Mouse (Mus musculus) kidney, embryonic 14.5 days (tissue): Measurements from ENCODE around the gene Tspan4. TPM values are rescaled to one million over a fixed set of nuclear protein-coding genes. Genes with fewer than 3 reads are reported as not detected.

Source experiments
- ATAC-seq: fragments of 200-750 bp; cut with Nextera tagmentation; 2 replicates; pipeline ENCODE4 v1.8.0; 2017; ENCODE audit warnings: moderate number of reproducible peaks, mild to moderate bottlenecking, moderate TSS enrichment, moderate library complexity; ENCODE audit not compliant: low FRiP score, low TSS enrichment
- H3K27ac ChIP-seq: fragments of 300-500 bp; sonication (generic); 2 replicates; pipeline ENCODE4 v1.5.1; 2014; ENCODE audit warnings: low read depth, mild to moderate bottlenecking, low read length, moderate library complexity, mixed read lengths
- H3K27me3 ChIP-seq: fragments of 300-500 bp; sonication (generic); 2 replicates; pipeline ENCODE4 v1.6.1; 2014; ENCODE audit warnings: mild to moderate bottlenecking, low read length; ENCODE audit not compliant: control insufficient read depth, insufficient read depth
- H3K36me3 ChIP-seq: fragments of 300-500 bp; sonication (generic); 2 replicates; pipeline ENCODE4 v1.6.1; 2014; ENCODE audit warnings: low read length, mixed read lengths; ENCODE audit not compliant: control insufficient read depth, insufficient read depth
- H3K4me1 ChIP-seq: fragments of 300-500 bp; sonication (generic); 2 replicates; pipeline ENCODE4 v1.6.1; 2014; ENCODE audit warnings: low read length, mixed read lengths; ENCODE audit not compliant: control insufficient read depth, insufficient read depth
- H3K4me2 ChIP-seq: fragments of 300-500 bp; sonication (generic); replicated peaks from 2 replicates; pipeline ENCODE4 v1.6.1; 2014; ENCODE audit warnings: low read depth, mild to moderate bottlenecking, low read length
- H3K4me3 ChIP-seq: fragments of 300-500 bp; sonication (generic); 2 replicates; pipeline ENCODE4 v1.5.1; 2014; ENCODE audit warnings: mild to moderate bottlenecking, low read length
- H3K9ac ChIP-seq: fragments of 300-500 bp; sonication (generic); 2 replicates; pipeline ENCODE4 v1.6.1; 2014; ENCODE audit warnings: low read depth, mild to moderate bottlenecking, low read length, moderate library complexity
- H3K9me3 ChIP-seq: fragments of 300-500 bp; sonication (generic); 2 replicates; pipeline ENCODE4 v1.6.1; 2016; ENCODE audit warnings: low read length; ENCODE audit not compliant: control insufficient read depth
- WGBS: fragments of 180-500 bp; shearing (Covaris S2); extraction: QIAGEN DNeasy Blood & Tissue Kit; methylation state at CpG from one replicate; pipeline ENCODE4 v1.1.7; 2014; 5-methylcytosine and 5-hydroxymethylcytosine counted together
- polyA plus RNA-seq: library from polyadenylated mRNA; unstranded; fragments of >200 nt; fragmentation: Nextera tagmentation; extraction: Ambion mirVana; gene quantifications from 2 replicates; pipeline ENCODE4 v1.2.1, GENCODE M21; 2014

The Tspan4 gene
- polyA plus RNA-seq, 1 experiment from 2014 or later, result 90.2 TPM

DNA sequence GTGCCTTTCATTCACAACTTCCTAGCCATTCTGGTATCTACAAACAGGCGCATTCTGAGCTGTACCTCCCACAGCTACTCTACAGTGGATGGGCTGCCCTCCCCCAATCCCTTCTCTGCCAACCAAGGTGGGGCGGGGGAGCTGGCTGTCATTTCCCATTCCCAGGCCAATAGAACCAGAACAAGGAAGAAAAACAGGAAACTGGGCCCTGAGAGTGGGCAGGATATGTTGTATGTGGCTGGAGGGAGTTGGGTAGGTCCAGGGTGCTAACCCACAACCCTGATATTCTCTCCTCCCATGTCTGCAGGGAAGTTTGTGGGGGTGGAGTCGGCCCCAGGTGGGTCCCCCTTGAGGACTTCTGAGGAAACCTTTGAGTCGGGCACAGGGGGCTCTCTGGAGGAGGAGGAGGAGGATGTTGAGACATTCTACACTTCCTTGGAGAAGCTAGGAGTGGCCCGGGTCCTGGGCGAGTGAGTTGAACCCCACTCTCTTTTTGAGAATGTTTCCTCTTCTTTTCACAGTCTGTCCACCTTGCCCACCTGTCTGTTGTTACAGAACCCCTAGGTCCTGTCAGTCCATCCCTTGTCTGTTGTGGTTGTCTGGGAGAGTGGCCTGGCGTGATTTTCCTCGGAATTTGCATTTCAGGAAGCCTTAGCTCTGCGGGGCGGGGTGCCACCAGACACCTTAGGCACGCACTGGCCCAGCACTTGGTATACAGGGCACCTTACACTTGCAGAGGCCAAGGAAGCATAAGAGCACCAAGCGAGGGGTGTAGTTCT is 11.0 kb upstream of the Tspan4 start:
- Histone ChIP-seq H3K36me3 (no peaks in the 10 kb centered on the region; the same call in 1 of the 2 replicates), H3K27me3 (peaks cover 51% of the 10 kb centered on the region), H3K4me3 (peak overlapping the region; percentile 18), H3K4me1 (peaks cover 42% of the 10 kb centered on the region), H3K9ac (peak overlapping the region; percentile 42; the same call in 1 of the 2 replicates), H3K9me3 (no peaks in the 10 kb centered on the region), H3K4me2 (peak overlapping the region; percentile 42), H3K27ac (no peak overlapping the region)
- no peak for ATAC-seq
- WGBS, result 28% methylated on average over 12 of the region's 12 CpGs

- Histone ChIP-seq H3K4me3 (peak overlapping the region; percentile 18), H3K27me3 (peaks cover 51% of the 10 kb centered on the region), H3K4me2 (peak overlapping the region; percentile 42), H3K9me3 (no peaks in the 10 kb centered on the region), H3K4me1 (peaks cover 49% of the 10 kb centered on the region), H3K36me3 (peaks cover 5% of the 10 kb centered on the region; the same call in 1 of the 2 replicates), H3K9ac (peak overlapping the region; percentile 42), H3K27ac (no peak overlapping the region)
- WGBS, result 6% methylated on average over 38 of the region's 38 CpGs
- ATAC-seq, result no peak
These were observed 10.3 kb upstream of the Tspan4 start for GRCm38 (mm10) chr7:141464603-141465201.

DNA sequence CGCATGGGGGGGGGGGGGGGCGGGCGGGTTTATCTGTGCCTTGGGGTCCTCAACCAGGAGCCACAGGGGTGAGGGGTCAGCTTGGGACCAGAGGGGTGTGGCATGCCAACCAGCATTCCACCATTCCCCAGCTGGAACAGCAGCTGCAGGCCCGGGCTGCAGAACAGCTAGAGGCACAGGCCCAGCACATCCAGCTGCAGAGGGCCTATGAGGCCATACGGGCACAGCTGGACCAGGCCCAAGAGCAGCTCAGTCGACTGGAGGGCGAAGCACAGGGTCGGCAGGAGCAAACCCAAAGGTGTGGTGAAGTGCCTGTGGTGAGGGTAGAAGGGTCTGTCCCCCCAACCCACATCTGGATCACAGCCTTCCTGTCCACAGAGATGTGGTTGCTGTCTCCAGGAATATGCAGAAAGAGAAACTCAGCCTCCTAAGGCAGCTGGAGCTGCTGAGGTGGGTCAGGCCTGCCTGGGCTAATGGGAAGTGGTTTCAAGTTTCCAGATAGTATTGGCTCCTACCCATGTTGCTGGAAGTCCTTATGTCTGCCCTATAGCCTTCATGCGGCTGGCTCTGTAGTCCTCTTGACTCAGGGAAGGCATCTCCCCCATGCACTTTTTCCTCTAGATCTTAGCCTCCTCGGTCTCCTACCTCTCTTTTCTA is 9.5 kb upstream of the Tspan4 start:
- H3K9ac ChIP-seq, result 0 out of 2 replicates have a peak overlapping the region, but pooled peaks have one; percentile 12

DNA sequence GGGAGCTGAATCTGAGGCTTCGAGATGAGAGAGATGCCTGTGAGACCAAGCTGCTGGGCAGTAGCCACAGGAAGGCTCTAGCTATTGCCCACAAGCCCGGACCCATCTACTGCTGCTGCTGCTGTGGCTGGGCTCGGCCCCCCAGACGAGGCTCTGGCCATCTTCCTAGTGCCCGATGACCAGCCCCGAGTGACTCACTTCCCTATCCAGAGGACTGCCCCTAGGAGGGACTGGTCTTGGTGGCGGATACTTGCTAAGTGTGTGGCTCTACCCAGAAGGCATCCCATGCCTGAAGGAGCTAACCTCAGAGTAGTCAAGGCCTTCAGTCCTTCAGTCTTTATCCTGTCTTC is 9.0 kb upstream of the Tspan4 start:
- H3K36me3 ChIP-seq, result peaks cover 18% of the 10 kb centered on the region
- peaks cover 44% of the 10 kb centered on the region for H3K27me3 ChIP-seq
- no peak overlapping the region for H3K4me2 ChIP-seq
- no peak overlapping the region for H3K27ac ChIP-seq
- no peak for ATAC-seq
- no peak overlapping the region for H3K4me3 ChIP-seq
- 71% methylated on average over 7 of the region's 7 CpGs for WGBS
- peaks cover 52% of the 10 kb centered on the region for H3K4me1 ChIP-seq
- H3K9me3 ChIP-seq, result no peaks in the 10 kb centered on the region
- H3K9ac ChIP-seq, result 0 out of 2 replicates have a peak overlapping the region, but pooled peaks have one; percentile 12

More for the DNA sequence above, 9.5 kb upstream of the Tspan4 start:
- no peak for ATAC-seq
- Histone ChIP-seq H3K4me1 (peaks cover 52% of the 10 kb centered on the region), H3K36me3 (peaks cover 13% of the 10 kb centered on the region), H3K9me3 (no peaks in the 10 kb centered on the region), H3K27me3 (peaks cover 49% of the 10 kb centered on the region), H3K4me3 (0 out of 2 replicates have a peak overlapping the region, but pooled peaks have one; percentile 18), H3K4me2 (peak overlapping the region; percentile 42), H3K27ac (no peak overlapping the region)
- WGBS, result 37% methylated on average over 10 of the region's 10 CpGs

GRCm38 (mm10) chr7:141466607-141467148 is 8.4 kb upstream of the Tspan4 start:
- H3K4me1 ChIP-seq, result peaks cover 46% of the 10 kb centered on the region
- H3K27me3 ChIP-seq, result peaks cover 39% of the 10 kb centered on the region
- H3K9ac ChIP-seq, result peak overlapping the region; percentile 71
- peak overlapping the region; percentile 87 for H3K27ac ChIP-seq
- ATAC-seq, result no peak
- WGBS, result 56% methylated on average over 10 of the region's 10 CpGs
- peaks cover 24% of the 10 kb centered on the region for H3K36me3 ChIP-seq
- H3K4me3 ChIP-seq, result peak overlapping the region; percentile 57
- H3K4me2 ChIP-seq, result peak overlapping the region; percentile 52
- no peaks in the 10 kb centered on the region for H3K9me3 ChIP-seq

- ATAC-seq, result peak; percentile 81
- Histone ChIP-seq H3K36me3 (peaks cover 31% of the 10 kb centered on the region), H3K4me3 (peak within 1 kb of the TSS; percentile 57), H3K27me3 (peaks cover 32% of the 10 kb centered on the region), H3K9ac (peak within 1 kb of the TSS; percentile 71), H3K4me2 (peak within 1 kb of the TSS; percentile 52), H3K9me3 (no peaks in the 10 kb centered on the region), H3K27ac (peak within 1 kb of the TSS; percentile 87), H3K4me1 (peaks cover 39% of the 10 kb centered on the region)
- WGBS, result under 1% methylated on average over 52 of the region's 52 CpGs
These were observed 7.6 kb upstream of the Tspan4 start, which contains the start of gene Cd151 for GRCm38 (mm10) chr7:141467230-141468030. Gene Cd151, plus strand, starts transcription at chr7:141467392.

DNA sequence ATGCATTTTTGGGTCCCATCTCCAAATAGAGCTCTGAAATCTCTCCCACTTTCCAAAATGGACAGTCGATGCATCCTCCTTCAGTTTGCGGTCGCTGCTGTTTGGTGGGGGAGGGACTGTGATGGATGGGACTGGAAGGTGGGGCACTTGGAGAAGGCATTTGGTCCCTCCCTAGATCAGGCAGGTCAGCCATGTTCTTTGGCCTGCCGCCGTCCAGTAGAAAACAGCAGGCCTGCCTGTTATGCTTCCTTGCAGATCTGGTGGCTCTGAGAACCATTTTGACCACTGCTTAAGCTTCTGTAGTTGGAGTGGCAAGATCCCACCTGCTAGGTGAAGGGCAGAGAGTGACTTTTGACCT is 6.9 kb upstream of the Tspan4 start:
- 8% methylated on average over 5 of the region's 5 CpGs for WGBS
- H3K27me3 ChIP-seq, result peaks cover 26% of the 10 kb centered on the region
- H3K4me1 ChIP-seq, result peaks cover 39% of the 10 kb centered on the region
- peak overlapping the region; percentile 52 for H3K4me2 ChIP-seq
- peaks cover 36% of the 10 kb centered on the region for H3K36me3 ChIP-seq
- peak overlapping the region; percentile 87 for H3K27ac ChIP-seq
- H3K9ac ChIP-seq, result peak overlapping the region; percentile 71
- peak; percentile 13; the same call in 1 of the 2 replicates for ATAC-seq
- H3K4me3 ChIP-seq, result peak overlapping the region; percentile 57
- no peaks in the 10 kb centered on the region for H3K9me3 ChIP-seq

GRCm38 (mm10) chr7:141468522-141469211 is 6.4 kb upstream of the Tspan4 start:
- Histone ChIP-seq H3K27me3 (peaks cover 20% of the 10 kb centered on the region), H3K4me2 (peak overlapping the region; percentile 52), H3K4me1 (peaks cover 44% of the 10 kb centered on the region), H3K36me3 (peaks cover 36% of the 10 kb centered on the region), H3K9ac (peak overlapping the region; percentile 71), H3K4me3 (peak overlapping the region; percentile 57), H3K9me3 (no peaks in the 10 kb centered on the region), H3K27ac (peak overlapping the region; percentile 87)
- ATAC-seq, result peak; percentile 75
- 13% methylated on average over 8 of the region's 8 CpGs for WGBS
